Mouse (Mus musculus): ENCODE data around the gene Tdrd7.

The Tdrd7 gene

DNA sequence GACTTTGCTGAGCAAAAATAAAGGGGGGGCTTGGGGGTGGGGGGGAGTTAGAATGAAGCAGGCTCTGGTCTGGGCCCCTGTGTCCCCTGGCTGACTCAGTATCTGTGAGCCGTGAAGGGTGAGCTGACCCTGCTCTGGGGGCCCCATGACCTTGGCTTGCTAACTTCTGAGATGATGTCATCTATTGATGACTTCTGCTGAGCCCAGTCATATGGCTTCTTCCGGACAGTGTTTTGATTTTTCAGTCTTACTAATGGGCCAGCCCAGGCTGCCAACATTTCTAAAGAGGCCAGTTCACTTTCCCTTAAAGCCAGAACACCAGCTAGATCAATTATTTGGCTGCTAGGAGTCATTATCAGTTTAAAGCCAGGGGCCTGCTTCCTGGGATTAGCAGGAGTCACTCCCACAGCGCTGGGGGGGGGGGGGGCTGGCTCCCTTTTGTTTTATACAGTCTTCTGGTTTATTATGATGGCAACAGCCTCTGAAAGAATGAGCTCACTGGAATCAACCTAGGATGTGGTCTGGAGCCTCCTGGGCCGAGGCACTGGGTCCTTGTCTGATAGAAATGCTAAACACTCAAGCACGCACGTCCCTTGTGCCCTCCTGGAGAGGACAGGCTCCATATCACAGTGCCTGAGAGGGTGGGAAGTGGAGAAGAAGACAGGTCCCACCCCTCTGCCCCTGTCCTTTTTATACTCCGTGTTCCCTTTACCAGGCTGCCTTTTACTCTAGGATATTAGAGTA is 76.8 kb downstream of the Tdrd7 start:
- no peak for DNase-seq (ENCODE audit: low read depth in 1 of 2, low spot score in 2 of 2)

DNA sequence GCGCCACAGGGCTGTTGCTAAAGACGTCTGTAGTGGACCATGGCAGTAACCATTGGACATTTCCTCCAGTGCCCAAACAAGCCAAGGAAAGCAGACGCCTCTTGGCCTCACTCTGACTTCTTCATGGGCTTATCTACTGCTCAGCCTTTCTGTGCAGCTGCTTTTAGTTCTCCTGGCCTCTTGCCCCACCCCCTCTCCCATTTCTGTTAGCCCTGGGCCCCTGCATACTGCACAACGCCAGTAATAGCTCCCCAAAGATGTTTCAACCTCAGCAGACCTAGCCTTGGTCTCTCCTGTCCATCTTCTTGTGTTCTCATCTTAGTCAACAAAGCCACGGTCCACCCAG is 77.3 kb downstream of the Tdrd7 start:
- no peak for DNase-seq (ENCODE audit: low read depth in 1 of 2, low spot score in 2 of 2)

DNA sequence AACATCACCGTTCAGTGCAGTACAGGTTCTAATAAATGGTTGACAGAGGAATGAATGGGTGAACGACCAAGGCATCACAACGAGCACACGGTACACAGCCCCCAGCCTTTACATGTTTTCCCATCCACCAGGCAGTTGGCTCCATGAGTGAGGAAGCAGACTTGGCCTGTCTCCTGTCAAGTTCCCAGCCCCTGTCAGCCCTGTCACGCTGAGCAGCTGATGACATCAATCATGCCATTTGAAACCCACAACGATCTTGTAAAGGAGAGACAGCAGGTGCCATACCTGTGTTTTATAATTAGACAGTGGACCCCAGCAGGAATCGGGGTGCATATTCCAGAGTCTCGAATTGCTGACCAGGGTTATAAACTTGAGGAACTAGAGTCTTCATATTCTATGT is 78.2 kb downstream of the Tdrd7 start:
- no peak for DNase-seq (ENCODE audit: low read depth in 1 of 2, low spot score in 2 of 2)

DNA sequence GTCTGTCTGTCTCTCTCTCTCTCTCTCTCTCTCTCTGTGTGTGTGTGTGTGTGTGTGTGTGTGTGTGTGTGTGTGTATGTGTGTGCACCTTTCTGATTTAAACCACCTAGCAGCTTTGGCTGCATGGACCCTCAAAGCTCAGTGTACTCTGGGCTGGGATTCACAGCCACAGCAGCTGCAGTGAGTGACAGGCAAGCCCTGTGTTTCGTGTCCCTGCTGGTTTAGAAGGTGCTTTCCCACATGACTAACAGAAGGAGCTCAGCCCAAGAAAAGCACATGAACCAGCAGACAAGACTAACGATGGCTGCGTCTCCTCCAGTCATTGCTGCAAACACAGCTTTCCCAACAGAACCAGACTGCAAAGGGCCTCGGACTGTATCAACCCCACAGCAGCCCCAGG is 82.8 kb downstream of the Tdrd7 start:
- DNase-seq (ENCODE audit: low read depth in 1 of 2, low spot score in 2 of 2) = no peak

DNA sequence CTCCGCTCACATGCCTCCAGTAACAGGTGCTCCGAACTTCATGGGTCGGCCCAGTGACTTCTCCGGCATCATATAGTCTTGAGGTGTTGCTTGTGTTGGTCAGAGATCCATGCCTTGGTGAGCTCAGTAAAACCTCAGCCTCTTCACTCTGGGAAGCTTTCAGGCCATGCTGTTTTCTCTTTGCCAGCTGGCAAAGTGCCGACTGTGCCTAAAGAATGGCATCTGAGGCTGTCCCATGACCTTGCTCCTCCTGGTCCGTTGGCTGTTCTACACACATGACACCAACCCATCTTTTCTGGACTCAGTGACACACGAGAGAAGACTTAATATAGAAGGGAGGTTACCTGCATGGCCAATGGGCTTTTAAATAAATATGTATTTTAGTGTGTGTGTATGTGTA is 83.3 kb downstream of the Tdrd7 start:
- no peak for DNase-seq (ENCODE audit: low read depth in 1 of 2, low spot score in 2 of 2)

DNA sequence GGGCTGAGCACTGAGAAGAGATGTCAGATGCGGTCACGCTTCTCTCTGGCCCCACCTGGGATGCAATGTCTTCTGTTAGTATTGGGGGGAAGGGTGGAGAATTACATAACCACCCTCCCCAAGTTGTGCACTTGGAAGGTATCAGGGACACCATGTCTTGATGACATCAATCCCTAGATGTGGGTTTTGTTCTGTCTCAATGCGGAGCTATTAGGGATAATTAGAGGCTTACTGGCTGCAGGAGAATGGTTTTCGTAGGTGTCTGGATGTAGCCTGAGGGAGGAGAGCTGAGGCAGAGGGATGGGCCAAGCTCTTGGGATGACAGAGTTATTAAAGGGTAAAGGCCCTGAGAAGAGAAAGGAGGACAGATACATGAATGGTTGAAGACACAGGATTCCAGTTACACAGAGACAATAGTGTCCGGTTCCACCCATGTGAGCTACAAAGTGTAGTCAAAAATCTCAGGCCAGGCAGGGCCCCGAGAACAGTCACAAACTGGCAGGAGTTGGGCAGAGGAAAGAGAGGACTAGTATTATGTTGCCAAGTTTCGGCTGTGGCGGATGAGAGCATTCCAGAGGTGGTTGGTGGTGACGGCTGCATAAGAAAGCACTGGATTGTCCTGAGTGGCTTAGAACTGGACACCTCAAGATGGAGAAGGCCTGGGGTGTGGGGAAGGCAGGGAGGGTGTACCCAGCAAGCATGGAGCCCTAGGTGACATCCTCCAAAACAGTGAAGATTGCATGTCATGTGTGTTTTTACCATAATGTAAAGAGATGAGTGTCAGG is 88.4 kb downstream of the Tdrd7 start:
- no peak for DNase-seq (ENCODE audit: low read depth in 1 of 2, low spot score in 2 of 2)

DNA sequence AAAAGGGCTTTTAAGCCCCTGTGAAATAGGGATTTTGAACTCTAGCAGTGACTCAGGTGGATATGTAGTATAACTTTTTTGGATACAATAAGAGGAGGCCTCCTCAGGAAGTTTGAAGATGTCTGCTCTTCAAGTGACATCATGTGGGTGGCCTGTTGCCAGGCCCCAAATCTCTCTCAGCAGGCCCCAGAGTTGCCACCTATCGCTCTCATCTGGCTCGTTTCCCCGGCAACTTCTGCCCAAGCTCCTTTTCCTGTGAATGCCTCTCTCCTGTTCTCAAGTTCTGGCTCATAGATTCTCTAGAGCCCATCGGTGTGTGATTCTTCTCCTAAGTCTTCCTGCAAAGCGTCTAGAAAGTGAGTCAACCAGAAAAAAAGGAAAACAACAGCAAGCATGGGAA is 91.0 kb downstream of the Tdrd7 start:
- DNase-seq (ENCODE audit: low read depth in 1 of 2, low spot score in 2 of 2) = no peak

DNA sequence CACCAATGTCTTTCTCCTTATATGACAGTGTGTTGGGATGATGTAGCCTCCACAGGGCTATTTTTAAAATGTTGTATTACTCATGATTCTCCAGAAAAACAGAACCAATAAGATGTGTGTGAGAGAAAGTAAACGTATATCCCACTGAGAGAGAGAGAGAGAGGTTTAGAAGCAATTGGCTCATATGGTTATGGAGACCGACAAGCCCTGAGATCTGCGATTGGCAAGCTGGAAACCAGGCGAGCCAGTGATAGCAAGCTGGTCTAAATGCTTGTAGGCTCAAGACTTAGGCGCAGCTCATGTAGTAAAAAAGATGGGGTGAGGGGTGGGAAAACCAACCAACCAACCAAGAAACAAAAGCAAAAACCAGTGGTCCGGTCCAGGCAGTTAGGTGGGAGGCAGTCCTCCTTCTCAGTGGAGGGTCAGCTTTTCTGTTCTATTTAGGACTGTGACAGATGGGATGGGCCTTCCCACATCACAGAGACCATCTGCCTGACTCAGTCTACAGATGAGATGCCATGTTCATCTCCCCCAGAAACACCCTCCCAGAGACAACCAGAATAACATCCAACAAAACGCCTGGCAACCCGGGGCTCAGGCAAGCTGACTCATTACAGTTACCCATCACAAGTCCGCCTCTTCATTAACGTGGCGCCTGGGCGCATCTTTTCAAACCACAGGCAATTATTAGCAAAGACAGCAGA is 96.3 kb downstream of the Tdrd7 start:
- DNase-seq (ENCODE audit: low read depth in 1 of 2, low spot score in 2 of 2) = no peak

DNA sequence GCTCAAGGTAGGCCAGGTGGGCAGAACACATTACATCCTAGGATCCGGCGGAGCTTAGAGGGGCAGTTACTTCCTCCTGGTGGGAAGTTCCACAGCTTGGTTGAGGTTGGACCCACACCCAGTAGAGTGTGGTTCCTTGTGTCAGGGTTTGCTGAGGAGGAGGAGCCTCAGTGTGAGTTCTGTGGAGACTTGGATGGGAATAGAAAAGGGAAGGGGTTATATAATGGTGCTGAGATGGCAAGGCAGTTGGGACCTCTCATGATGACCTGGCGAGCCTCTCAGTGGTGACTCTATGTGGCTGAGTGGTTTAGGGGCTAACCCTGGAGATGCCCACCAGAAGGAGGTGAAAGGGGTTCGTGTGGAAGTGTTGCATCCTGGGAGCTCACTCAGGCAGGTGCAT is 98.7 kb downstream of the Tdrd7 start:
- DNase-seq (ENCODE audit: low read depth in 1 of 2, low spot score in 2 of 2) = no peak

DNA sequence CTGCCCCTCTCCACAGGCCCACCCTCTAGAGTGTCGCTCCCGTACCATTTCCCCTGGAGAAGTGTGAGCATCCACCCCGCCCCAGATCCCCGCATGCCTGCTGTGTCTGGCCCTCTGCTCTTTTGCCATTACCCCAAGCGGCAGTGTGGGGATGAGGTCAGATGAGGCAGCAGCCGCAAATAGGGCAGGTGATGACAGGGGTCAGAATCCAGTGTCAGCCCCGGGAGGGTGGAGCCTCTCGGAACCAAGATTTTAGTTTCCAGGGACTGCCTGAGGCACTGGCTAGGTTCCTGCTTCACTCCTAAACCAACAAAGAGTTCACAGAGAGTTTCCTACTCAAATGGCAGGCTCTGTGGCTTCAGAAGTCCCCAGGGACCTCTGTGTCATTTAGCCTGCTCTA is 99.1 kb downstream of the Tdrd7 start:
- no peak for DNase-seq (ENCODE audit: low read depth in 1 of 2, low spot score in 2 of 2)

DNA sequence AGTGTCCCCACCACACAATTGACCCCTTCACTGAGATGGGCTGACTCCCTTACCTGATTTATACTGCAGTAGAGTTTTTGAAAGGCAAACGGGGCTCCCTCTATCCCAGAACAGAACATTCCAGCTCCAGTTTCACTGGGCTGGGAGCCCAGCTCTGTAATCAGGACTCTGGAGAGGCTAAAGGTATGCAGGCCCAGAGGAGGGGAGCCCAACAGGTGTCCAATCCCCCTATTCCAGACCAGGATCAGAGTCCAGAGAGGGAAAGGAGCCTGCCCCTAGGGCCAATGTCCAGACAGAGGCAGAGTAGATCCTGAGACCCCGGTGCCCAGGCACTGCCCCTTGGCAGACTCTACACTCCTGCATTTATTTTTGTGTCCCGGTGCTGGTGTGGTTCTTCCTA is 99.8 kb downstream of the Tdrd7 start:
- DNase-seq (ENCODE audit: low read depth in 1 of 2, low spot score in 2 of 2) = no peak

DNA sequence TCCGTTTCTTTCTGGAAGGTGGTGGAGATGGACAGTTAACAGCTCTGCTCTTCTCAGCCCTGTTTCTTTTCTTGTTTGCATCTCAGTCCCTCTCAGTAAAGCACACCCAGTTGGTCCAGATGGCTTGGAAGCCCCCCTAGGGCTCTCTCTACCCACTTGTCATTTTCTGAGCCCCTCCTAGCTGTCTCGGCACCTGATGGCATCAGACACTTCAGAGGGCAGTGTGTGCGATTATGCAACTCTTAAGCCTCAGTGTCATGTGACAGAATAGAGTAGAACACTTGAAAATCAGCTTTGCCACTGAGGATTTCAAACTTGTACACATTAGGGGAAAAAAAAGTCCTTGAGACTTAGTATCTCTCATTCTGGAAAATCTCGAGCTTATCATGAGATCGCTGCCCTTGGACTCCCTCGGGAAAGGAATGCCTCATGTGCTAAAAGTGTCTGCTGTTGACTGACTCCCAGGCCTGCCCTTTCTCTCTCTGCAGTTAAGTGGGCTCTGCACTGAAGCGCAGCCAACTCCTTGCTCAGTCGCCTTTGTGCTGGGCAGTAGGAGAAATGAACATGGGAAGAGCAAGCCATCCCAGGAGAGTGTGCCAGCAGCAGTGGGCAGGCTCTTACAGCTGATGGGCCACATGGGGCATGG is 100.7 kb downstream of the Tdrd7 start:
- no peak for DNase-seq (ENCODE audit: low read depth in 1 of 2, low spot score in 2 of 2)

DNA sequence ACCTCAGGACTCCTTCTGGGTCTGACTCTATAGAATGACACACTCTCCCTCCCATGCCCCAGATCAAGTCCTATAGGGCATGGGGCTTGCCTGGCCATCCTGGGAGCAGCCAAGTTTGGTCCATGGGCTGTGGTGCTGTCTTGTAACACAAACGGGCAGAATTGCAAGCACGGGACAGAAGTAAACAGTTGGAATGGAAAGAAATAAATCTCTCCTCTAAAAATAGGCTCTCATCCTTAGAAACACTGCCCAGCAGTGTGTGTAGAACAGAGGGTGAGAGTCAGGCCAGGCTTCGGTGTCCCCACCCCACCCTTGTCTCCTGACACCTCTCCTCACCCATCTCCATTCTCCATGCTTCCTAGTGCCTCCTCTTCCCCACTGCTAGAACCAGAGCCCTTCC is 102.9 kb downstream of the Tdrd7 start:
- DNase-seq (ENCODE audit: low read depth in 1 of 2, low spot score in 2 of 2) = no peak

DNA sequence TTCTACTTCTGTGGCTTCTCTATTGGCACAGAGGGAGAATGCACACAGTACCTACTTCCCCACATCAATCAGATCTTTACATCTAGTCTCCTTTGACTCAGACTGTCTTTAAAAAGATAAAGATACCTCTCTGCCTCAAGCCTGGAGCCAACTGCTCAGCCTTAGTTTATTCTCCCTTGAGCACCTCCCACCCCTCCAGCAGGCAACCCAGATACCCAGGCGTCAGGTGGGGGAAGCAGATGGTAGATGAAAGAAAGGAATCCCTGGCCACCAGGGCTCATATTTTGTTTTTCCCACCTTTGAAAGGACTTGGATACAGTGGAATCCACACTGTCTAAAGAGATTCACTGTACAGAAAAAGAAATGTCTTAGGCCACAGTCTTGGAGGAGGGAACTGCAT is 103.4 kb downstream of the Tdrd7 start:
- no peak for DNase-seq (ENCODE audit: low read depth in 1 of 2, low spot score in 2 of 2)

DNA sequence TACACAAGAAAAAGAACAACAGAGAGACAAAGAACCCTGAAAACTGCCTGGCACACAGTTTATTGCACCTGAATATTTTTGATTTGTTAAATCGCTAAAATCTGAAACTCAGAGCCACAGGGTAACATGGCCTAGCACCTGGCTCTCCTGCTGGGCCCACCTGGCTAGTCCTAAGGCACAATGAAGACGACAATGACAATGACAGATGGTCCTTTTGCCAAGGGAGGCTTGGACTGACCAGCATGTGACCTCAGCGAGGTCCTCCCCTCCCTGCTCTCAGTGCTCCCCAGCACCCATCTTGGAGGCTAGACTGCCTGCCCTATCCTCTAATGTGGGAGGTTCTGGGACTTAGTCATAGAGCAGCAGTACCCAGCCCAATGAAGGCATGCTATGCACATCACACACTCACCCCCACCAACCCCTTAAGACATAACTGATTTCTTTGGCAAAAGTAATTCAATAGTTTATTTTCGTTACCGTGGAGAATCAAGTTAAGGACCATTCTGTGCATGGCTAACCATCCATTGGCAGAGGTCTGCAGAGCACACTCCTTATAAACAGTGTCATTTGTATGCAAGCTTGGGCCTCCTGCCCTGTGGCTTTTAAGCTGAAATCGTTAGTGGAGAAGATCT is 104.8 kb downstream of the Tdrd7 start:
- no peak for DNase-seq (ENCODE audit: low read depth in 1 of 2, low spot score in 2 of 2)

DNA sequence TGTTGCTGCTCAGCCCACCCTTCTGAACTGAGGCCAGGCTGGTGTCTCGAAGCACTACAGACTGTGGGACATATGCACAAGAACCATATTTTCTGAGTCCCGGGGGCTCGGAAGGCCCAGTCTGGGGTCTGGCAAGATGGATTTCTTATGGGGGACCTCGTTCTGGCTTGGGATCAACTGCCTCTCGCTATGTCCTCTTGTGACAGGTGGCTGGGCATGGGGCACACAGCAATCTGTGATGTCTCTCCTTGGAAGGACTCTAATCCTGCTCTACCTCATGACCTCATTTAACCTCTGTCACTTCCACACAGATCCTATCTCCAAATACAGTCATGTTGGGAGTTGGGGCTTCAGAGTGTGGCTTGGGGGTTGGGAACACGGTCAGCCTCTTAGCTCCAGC is 107.5 kb downstream of the Tdrd7 start:
- no peak for DNase-seq (ENCODE audit: low read depth in 1 of 2, low spot score in 2 of 2)

DNA sequence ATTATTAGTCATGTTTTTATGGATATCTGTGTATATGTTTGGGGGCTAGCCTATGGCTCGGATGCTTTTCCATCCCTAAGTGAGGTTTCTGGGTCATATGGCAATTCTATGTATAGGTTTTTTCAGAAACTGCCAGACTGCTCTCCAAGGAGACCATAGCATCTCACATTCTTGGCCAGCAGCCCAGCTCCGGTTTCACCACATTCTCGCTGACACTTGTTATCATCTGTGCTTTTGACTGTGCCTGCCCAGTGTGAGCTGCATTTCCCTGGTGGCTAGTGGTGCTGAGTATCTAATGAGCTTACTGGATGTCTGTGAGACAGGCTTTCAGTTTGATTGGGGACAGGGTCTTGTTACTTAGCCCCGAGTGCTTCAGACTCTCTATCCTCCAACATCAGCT is 108.6 kb downstream of the Tdrd7 start:
- DNase-seq (ENCODE audit: low read depth in 1 of 2, low spot score in 2 of 2) = no peak

DNA sequence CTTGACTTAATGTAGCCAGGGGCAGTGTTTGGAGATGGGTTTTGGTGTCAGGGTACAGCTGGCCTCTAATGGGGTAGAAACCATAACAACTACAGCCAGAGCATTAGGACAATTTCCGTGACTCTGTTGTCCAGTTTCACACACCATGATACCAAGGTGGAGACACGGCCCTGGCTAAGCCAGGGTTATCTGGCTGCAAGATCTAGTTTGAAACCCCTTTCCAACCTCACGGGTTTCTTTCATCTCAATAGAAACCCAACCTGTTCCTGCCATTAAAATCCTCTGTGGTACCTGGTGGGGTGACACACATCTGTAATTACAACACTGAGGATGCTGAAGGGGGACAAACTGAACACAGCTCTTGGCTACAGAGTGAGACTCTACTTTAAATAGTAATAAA is 110.5 kb downstream of the Tdrd7 start:
- no peak for DNase-seq (ENCODE audit: low read depth in 1 of 2, low spot score in 2 of 2)

DNA sequence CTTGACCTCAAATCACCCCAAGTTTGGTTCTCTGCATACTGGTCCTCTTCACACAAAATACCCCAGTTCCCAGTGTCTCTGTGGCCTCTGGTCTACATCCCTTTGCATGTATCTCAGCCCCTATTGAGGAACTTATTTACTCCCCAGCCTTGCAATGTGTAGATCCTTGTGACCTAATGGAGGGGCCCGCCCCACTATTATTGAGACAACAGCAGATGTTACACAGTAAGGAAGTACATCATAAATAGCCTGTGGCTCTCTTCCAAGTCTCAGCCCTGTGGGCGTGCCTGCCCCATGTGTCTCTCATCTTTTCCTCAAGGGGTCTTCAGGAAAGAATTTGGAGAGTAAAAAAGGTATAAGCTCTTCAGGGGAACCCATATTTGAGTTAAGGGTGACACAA is 111.8 kb downstream of the Tdrd7 start:
- DNase-seq (ENCODE audit: low read depth in 1 of 2, low spot score in 2 of 2) = no peak

DNA sequence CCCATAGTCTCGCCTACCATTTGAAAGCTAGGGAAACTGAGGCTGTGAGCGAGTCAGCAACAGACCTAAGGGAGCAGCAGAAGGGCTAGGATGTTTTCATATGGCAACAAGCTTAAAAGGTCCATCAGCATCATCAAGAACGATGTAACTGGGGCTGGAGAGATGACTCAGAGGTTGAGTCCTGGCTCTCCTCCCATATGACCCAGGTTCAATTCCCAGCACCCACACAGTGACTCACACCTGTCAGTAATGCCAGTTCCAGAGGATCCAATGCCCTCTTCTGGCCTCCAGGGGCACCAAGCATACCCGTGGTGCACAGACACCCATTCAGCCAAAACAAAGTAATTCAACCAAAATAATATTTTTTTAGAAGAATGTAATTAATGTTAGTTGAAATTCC is 115.1 kb downstream of the Tdrd7 start:
- DNase-seq (ENCODE audit: low read depth in 1 of 2, low spot score in 2 of 2) = no peak

DNA sequence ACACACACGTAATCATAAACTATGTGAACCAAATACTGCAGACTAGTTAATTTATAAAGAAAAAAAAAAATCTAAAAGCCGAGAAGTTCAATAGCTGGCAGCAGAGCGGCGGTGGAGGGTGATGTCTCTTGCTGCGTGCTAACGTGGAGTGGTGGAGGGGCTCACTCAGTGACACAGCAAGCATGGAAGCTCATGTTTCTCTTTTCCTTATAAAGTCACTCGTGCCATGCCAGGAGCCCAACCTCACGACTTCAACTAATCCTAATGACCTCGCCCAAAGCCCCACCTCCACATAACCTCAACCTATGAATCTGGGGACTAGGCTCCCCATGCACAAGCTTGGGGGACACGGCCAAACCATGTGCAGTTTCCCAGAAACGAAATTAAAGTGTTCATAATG is 117.4 kb downstream of the Tdrd7 start:
- DNase-seq (ENCODE audit: low read depth in 1 of 2, low spot score in 2 of 2) = no peak

Measured in monocyte, adult 2 months (primary cell).